Mouse (Mus musculus) B cell, adult 67 days (primary cell): ENCODE results near the gene Dgcr2. TPM values are rescaled to one million over a fixed set of nuclear protein-coding genes. Genes with fewer than 3 reads are reported as not detected.

Experiments used
- total RNA-seq, 2 experiments: library from RNA; stranded (reverse); gene quantifications; 4 replicates each; pipeline ENCODE4 v1.2.4; 2023

The Dgcr2 gene
- 10 to 100 TPM; 68.9 to 73.3 TPM for total RNA-seq

GRCm38 (mm10) chr16:17898462-17898861 is at the start of gene Dgcr2, which contains the start of gene Tssk2:
Dgcr2 (minus strand) TSS chr16:17898562.
Tssk2 (plus strand) TSS chr16:17898637.

GRCm38 (mm10) chr16:17928087-17928580 is 29.8 kb upstream of the Dgcr2 start, which contains the start of gene Slc25a1:
Slc25a1 (minus strand) TSS chr16:17928219.

DNA sequence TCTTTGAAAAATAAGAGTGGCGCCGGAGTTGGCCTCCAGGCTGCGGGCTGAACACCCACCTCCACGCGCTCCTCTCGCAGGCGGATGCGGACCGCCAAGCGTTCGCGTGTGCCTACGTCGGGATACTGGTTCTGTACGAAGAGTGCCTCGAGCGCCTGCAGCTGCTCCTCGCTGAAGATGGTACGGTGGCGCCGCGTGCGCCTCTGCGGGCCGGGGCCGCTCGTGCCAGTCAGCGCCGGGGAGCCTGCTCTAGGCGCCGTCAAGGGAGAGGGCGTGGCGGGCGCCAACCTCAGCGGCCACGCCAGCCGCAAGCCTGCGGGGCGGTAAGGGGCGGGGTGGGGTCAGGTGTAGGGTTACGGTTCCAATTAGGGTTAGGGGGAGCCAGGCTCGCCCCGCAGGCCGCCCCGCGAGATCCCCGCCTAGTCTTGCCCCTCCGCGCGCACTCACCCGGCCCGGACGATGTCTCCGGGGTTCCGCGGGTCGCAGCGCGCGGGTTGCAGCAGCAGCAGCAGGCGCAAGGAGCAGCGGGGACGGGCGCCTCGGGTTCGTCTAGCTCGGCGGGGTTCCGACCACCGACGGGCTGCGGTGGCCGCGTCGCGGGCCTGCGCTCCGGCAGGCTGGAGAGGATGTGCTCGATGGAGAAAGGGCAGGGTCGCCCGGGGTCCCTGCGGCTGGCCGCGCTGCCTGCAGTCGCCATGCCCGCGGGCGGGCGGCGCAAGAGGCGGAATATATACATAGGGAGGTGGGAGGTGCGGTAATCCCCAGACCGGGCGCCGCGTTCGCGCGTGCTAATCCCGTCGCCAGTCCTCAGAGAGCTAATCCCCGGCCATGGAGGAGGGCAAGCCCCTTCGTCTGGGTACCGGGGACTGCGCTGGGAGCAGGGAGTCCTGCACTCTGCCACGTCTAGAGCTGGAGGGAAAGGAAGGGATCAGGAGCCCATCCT is 16.2 kb upstream of the Dgcr2 start, which contains the start of gene Gsc2:
TSS of gene Gsc2 (minus strand) at position 753 of the 943 bp plus-strand sequence.

DNA sequence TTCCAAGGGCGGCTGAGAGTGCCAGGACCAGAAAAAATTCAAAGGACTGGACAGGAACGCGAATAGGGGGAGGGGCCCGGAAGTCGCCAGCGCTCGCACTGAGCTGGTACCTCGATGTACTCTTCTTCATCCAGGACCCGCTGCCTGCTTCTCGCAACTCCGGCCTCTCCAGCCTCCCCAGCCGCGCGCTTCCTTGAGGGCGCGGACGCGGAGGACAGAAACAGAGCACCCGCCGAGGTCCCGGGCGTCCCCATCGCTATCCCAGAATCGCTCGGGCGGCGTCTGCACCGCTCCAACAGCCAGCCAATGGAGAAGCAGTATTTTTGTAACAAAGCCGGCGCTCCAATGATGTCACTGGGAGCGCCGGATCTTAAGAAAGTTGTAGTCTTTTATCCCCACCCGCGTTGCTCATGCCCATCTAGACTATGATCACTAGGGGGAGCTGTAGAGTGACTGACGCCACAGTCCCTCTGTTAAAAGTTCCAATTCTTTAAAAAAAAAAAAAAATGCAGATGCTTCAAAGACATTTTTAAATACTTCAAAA is 12.8 kb upstream of the Dgcr2 start, which contains the start of gene Ess2:
TSS of gene Ess2 (minus strand) at position 297 of the 544 bp plus-strand sequence.

DNA sequence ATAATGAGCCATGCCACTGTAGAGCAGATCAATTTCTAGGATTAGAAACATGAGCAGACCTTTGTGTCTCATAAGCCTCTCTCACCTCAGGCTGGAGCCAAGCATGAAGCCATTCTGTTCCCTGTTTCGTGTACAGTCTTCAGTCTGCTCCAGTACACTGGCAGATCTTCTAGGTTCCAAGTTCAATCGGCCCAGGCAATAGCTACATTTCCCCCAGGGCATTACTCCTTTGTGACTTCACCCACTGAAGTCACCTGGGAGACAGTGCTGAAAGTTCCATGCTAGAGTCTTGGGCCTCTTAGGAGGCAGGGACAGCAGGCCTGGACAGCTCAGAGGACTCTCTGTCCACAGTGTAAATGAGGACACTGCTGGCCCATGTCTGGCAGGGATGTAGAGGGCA is 4.4 kb downstream of the Dgcr2 start, which contains the start of gene Tssk1:
TSS of gene Tssk1 (plus strand) at position 301 of the 400 bp plus-strand sequence.

DNA sequence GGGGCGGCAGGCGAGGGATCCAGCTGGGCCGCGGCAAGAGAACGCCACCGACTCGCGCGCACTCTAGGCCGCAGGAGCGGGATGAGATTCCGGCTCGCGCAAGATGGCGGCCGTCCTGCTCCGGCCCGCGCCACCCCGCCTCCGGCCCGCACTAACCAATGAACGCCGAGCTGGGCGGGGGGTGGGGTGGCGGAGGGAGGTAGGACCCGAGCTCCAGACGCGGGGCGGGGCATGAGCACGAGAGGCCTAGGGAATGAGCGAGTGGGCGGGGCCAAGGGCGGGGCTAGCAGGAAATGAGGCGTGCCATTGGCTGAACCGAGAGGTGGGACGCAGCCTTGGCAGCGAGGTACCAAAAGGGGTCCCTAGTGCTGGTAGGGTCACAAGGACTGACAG is 6.8 kb downstream of the Dgcr2 start, which contains the start of gene Gm20518:
TSS of gene Gm20518 (minus strand) at position 105 of the 393 bp plus-strand sequence.

GRCm38 (mm10) chr16:17838051-17838450 is 60.3 kb downstream of the Dgcr2 start, which contains the start of gene Car15:
Car15 (minus strand) TSS chr16:17838364.

GRCm38 (mm10) chr16:17832821-17833220 is 65.5 kb downstream of the Dgcr2 start, which contains the start of gene B830017H08Rik:
B830017H08Rik (plus strand) TSS chr16:17833121.

GRCm38 (mm10) chr16:17796971-17797811 is 101.2 kb downstream of the Dgcr2 start, which contains the start of gene Scarf2:
Scarf2 (plus strand) TSS chr16:17797282.

Other genes starting within 250 kb of the Dgcr2 start
- 100 to 1,000 TPM; 132 to 138 TPM for gene Med15, start 165.7 kb downstream of the Dgcr2 start, total RNA-seq
- 10 to 100 TPM; 15.6 to 15.8 TPM for gene Klhl22, start 138.9 kb downstream of the Dgcr2 start, total RNA-seq
- under 1 TPM in 1 of 2 experiments, not detected in 1; 0.17 TPM for gene Scarf2, start 101.3 kb downstream of the Dgcr2 start, total RNA-seq
- gene B830017H08Rik, start 65.4 kb downstream of the Dgcr2 start, total RNA-seq = not detected
- gene Car15, start 60.2 kb downstream of the Dgcr2 start, total RNA-seq = 10 to 100 TPM; 14.3 to 19.8 TPM
- 1 to 10 TPM; 2.9 to 3.4 TPM for gene Gm20518, start 6.9 kb downstream of the Dgcr2 start, total RNA-seq
- not detected for gene Tssk1, start 4.3 kb downstream of the Dgcr2 start, total RNA-seq
- gene Tssk2, start 75 bp upstream of the Dgcr2 start, total RNA-seq = not detected
- 10 to 100 TPM; 61.7 to 71.5 TPM for gene Ess2, start 12.8 kb upstream of the Dgcr2 start, total RNA-seq
- gene Gsc2, start 16.5 kb upstream of the Dgcr2 start, total RNA-seq = not detected
- 10 to 100 TPM; 25.5 to 35.3 TPM for gene Slc25a1, start 29.7 kb upstream of the Dgcr2 start, total RNA-seq
- not detected for gene Vpreb2, start 81.9 kb upstream of the Dgcr2 start, total RNA-seq
- gene Dgcr6, start 154.3 kb upstream of the Dgcr2 start, total RNA-seq = 10 to 100 TPM; 16.0 to 19.9 TPM
- gene Prodh, start 191.6 kb upstream of the Dgcr2 start, total RNA-seq = 10 to 100 TPM in 1 of 2 experiments, 1 to 10 TPM in 1; 8.1 to 13.0 TPM
- gene Rtn4r, start 229.1 kb upstream of the Dgcr2 start, total RNA-seq = not detected